Mouse (Mus musculus) T-helper 17 cell (primary cell): ENCODE data around the gene Ocel1.

ENCODE experiments used
- in situ Hi-C, 2 experiments: fragments of 300-600 bp; cut with MboI, MseI; formaldehyde crosslinking; loops; 1 replicate in 1 of 2; 2 replicates in 1 of 2; pipeline ENCODE4 v1.15.1; 2025; ENCODE audit warnings: high pct_unique_total_duplicates in 2 of 2

Gene Ocel1

GRCm38 (mm10) chr8:71371236-71371848, at the start of gene Ocel1:
TSS of gene Ocel1 (plus strand) at chr8:71371298.
- in situ Hi-C loops, result loop anchor here in 1 of 2 experiments (5.0 kb wide), 3 partner anchors 36 to 474 kb away; partner anchors contain the start of genes Ankle1, Dda1 and Rpl18a

DNA sequence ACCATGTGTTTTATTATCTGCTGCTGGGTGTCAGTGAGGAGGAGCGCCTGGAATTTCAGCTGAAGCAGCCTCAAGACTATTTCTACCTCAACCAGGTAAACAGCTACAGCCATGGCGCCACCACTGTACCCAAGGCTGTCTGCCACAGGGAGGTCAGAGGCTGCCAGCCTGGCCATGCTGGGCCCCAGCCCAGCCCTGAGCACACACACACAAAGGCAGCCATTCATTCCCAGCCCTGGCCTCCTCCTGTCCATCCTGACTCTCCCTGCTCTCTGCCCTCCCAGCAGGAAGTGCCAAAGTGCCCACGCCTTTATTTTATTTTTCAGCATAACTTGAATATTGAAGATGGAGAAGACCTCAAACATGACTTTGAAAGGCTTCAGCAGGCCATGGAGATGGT, 48.2 kb upstream of the Ocel1 start:
- in situ Hi-C loops, result loop anchor here in 1 of 2 experiments (5.0 kb wide), 1 partner anchor 51 kb away; the partner anchor contains the start of genes Haus8 and Myo9b

GRCm38 (mm10) chr8:71324848-71325247, 46.2 kb upstream of the Ocel1 start:
- in situ Hi-C loops, result loop anchor here in 1 of 2 experiments (5.0 kb wide), 1 partner anchor 53 kb away; the partner anchor contains the start of genes Haus8 and Myo9b

DNA sequence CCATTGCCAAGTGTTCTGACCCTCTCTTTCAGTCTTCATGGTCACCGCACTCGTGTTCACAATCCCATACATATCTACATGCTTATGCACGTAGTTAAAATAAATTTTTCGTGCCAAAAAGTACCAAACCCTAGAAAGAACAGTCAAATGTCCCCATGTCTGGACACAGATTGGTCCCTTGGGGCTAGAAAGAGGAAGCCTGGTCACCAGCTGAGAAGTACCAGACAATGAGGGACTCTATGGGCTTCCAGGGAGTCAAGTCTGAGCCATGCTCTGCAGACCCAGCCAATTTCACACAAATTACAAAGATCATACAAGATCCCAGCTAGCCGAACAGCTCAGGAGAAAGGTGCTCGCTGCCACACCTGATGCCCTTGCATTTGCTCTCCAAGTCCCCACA, 33.3 kb upstream of the Ocel1 start:
- in situ Hi-C loops, result loop anchor here in 1 of 2 experiments (5.0 kb wide), 1 partner anchor 69 kb away; the partner anchor contains the start of gene Ankle1

DNA sequence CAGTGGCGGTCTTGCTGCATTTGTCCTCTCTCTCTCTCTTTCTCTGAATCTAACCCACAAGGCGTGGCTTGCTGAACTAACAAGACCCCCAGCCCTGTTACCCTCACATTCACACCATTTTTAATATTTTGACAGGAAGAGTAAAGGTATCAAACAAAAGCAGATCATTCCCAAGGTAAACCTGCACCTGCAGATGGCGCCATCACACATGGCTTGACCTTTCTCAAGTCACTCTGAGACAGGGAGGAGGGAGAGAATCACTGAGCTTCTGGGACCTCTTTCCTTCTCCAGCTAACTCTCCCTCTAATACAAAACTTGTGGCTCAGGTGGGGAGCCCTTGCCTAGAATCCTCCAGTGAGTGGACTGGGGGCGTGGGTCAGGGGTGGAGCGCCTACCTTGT, 30.5 kb upstream of the Ocel1 start:
- in situ Hi-C loops, result no loop called here

GRCm38 (mm10) chr8:71346581-71346980, 24.5 kb upstream of the Ocel1 start:
- in situ Hi-C loops, result no loop called here

DNA sequence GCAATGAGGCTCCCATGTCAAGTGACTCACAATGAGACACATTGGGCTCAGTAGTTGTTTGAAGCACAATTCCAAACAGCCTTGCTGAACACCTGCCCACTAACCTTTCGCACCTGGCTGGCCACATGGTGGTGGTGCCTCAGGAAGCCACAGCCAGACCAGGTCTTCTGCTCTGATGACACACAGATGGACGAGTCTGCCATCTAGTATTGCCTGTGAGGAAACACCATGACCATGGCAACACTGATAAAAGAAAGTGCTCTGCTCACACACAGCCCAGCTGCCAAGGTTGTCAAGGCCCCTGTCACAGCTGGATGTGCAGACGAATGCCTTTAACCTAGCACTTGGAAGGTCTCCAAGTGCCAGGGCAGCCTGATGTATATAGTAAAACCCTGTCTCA, 20.0 kb upstream of the Ocel1 start:
- in situ Hi-C loops, result no loop called here

- in situ Hi-C loops, result no loop called here
Measured at GRCm38 (mm10) chr8:71351520-71351919, 19.6 kb upstream of the Ocel1 start.

DNA sequence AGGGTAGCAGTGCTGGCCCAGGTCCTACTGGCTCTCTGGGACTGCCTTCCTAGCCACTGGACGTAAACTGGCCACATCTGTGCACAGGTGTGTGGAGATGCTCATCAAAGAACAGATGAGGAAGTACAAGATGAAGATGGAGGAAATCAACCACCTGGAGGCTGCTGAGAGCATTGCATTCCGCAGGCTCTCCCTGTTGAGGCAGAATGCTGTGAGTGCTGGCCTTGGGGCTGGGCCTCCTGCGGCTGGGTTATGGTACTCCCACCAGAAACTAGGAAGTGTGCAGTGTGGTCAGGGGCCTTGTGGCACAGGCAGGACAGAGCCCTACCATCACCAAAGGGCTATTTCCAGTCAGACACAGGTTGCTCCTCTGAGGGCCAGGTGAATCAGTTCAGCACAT, 13.1 kb upstream of the Ocel1 start:
- in situ Hi-C loops, result no loop called here

DNA sequence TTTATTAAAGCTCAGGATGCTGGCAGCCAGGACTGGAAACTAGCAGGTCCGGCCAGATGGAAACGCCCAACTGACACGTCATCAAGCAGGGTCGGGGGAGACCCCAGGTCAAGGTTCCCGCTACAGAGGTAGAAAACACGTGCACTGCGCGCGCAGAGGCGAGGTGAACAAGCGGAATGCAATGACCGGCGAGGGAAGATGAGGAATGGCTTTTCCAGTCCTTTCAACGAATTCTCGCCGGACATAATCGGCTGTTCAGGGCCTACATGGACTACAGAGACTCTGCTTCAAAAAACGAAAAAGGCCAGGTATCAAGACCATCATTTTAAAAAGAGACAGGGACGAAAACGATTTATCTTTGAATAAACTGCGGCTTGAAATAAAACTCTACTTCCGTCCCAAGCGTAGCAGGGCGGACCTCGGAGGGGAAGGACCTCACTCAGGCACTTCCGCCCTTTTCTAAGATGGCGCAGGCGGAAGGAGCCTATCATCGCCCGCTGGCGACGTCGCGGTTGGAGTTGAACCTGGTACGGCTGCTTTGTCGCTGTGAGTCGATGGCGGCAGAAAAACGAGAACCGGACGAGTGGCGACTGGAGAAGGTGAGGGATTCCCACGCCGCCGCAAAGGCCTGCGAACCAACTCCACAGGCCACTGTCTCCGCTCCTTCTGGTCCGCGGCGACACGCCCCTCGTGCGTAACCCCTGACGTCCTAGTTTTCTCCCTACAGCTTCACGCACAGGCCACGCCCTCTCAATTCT, 4.1 kb upstream of the Ocel1 start, which contains the start of gene Use1:
Gene Use1, plus strand, starts transcription at position 78 of the 758 bp plus-strand sequence.
- in situ Hi-C loops, result no loop called here

- in situ Hi-C loops, result no loop called here
Measured at GRCm38 (mm10) chr8:71367529-71368176, 3.4 kb upstream of the Ocel1 start.

DNA sequence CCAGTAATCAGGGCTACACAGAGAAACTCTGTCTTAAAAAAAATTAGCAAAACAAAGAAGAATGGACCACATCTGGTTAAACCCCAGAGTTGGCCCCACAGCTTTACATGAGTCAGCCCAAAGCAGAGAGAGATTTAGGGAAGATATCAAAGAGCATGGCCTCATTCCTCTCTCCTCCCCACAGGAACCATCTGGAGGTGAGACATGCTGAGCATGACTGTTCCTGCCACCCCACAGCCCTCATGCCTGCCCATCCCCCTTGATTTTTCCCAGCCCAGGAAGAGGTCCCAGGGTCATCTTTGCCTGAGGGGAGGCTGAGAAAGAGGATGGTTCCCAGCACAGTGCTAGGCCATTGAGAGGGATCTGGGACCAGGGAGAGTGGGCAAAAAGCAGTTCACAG, 2.7 kb upstream of the Ocel1 start:
- in situ Hi-C loops, result no loop called here

GRCm38 (mm10) chr8:71369040-71369718, 1.9 kb upstream of the Ocel1 start:
- in situ Hi-C loops, result no loop called here

DNA sequence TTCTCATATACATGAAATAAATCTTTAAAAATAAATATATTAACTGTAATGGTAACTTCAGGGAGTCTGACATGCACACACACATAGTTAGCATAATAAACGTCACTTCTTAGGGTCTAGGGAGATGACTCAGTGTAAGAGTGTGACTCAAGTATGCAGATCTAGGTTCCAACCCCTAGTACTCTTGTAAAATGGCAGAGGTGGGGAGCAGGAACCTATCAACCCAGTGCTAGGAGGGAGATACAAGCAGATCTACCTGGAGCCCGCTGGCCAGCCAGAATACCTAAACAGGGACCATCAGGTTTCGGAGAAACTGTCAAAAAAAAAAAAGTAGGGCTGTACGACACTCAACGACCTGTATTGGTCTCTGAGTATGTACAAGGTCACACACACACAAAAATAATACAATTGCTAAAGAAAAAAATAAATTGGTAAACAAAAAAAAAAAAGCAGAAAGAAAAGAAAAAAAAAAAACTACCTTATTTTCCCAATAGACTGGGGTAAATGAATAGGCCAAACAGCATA, 325 bp upstream of the Ocel1 start:
- in situ Hi-C loops, result loop anchor here in 1 of 2 experiments (5.0 kb wide), 3 partner anchors 37 to 473 kb away; partner anchors contain the start of genes Ankle1, Dda1 and Rpl18a

DNA sequence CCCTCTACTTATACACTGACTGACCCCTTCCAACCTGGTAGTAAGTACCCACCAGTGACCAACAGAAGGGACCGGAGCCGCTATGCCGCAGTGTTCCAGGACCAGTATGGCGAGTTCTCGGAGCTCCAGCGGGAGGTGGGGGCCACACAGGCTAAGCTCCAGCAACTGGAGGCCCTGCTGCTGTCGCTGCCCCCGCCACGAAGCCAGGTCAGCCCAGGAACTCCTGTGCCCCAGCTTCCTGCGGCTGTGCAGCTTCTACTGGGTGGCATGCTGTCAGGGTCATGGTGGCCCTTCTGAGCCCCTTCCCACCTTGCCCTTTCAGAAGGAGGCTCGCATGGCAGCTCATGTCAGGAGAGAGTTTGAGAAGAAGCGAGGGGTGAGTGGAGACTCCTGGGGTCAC, 1.3 kb downstream of the Ocel1 start:
- in situ Hi-C loops, result loop anchor here in 1 of 2 experiments (5.0 kb wide), 3 partner anchors 35 to 475 kb away; partner anchors contain the start of genes Ankle1, Dda1 and Rpl18a

- in situ Hi-C loops, result loop anchor here in 1 of 2 experiments (5.0 kb wide), 3 partner anchors 34 to 476 kb away; partner anchors contain the start of genes Ankle1, Dda1 and Rpl18a
Measured at GRCm38 (mm10) chr8:71373000-71373399, 1.9 kb downstream of the Ocel1 start.

GRCm38 (mm10) chr8:71374616-71375206, 3.6 kb downstream of the Ocel1 start:
- in situ Hi-C loops, result loop anchor here in 1 of 2 experiments (5.0 kb wide), 3 partner anchors 33 to 477 kb away; partner anchors contain the start of genes Ankle1, Dda1 and Rpl18a

DNA sequence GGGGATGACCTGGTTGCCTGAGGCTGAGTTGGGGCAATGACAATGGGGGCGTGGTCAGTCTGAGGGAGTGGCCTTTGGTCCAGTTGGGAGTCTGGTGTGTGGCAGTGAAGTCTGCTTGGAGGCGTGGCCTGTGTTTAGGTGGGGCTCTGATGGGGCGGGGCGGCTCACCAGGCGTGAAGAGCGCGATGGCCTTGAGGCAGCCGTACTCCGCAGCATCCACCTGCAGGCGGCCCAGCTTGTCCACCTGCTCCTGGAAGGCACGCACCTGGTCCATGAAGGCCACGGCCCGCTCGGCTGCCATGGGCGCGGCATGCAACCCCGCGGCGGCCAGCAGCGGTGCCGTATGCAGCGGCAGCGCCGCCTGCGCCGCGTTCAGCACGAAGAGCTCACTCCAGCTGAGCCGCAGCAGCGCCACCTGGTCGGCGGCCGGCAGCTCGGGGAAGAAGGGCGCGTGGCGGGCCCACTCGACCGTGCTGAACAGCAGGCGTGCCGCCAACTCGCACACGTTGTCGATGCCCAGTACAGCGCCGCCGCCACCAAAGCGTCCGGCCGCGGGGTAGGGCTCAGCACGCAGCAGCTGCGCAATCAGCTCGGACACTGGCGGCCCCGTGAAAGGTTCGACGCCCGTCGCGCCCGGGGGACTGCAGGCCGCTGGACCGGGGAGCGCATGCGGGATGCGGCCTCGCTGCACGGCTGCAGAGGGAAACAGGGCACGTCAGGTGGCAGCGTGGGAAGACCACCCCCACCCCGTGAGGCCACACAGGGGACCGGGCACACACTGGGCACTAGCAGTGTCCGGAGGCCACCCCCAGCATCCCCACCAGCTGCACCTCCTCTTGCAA, 4.7 kb downstream of the Ocel1 start:
- in situ Hi-C loops, result no loop called here

DNA sequence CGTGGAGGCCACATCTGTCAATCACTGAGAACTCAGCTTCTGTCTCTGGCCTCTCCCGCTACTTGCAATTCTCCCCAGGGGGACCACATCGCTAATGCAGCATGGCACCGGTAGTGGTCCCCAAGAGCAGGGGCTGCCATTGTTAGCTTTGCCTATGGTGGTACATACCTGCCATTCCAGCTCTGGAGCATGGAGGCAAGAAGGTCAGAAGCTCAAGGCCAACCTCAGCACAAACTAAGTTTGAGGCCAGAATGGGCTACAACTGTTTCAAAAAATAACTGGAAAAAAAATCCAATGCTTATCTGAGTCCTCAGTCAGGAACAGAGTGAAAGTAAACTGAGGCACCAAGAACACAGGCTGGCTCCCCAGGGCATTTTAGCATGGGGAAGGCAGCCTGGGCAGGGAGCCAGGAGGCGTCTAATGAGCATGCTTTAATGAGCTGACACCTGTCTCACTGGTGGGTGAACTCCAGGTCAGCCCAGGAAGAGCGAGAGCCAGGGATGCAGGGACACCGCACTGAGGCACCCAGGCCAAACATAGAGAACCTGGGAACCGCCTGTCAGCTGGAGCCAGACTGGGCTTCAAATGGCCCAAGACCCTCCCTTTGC, 5.4 kb downstream of the Ocel1 start:
- in situ Hi-C loops, result no loop called here
